In the genomic region with DNA sequence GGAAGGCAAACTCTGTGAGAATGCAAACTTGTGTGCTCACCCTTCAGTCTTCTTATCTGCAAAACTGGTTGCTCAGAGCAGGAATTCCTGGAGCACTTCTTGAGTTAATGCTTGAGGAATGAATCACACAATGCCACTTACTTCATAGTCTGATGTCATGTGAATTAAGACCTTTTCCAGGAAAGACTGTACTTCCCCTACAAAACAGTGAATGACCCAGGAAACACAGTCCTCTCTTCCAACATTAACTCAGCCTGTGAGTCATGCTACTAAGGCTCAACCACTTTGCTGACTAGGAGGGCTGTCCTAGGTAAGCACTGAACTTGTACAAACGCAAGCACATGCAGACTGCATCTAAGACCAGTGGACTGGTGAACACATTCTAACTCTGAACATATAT, we compare ENCODE assay signal across 24 mouse cellular contexts.
DNase-seq lines count a peak whose midpoint lies in the region; ATAC-seq lines count a peak whose summit lies in the region.
"Had no signal": no experiment of that assay in that cellular context is flagged by ENCODE, and none has a peak within 500 bp of the region (broad histone marks: within the 10 kb centered on the region; RNA-seq: fewer than 3 reads in every experiment).

No protein-coding gene starts in this region.

- H3K9ac ChIP-seq in intestine, embryonic 15.5 days, result no peak overlapping the region
- H3K9ac ChIP-seq: forebrain, postnatal 0 days; kidney, embryonic 15.5 days; limb, embryonic 12.5 days; liver, embryonic 13.5 days; lung, embryonic 15.5 days; midbrain, embryonic 13.5 days had no signal

- no peak overlapping the region for H3K4me2 ChIP-seq in intestine, embryonic 15.5 days (replicated peaks)
- H3K4me2 ChIP-seq: kidney, embryonic 15.5 days; limb, embryonic 12.5 days; liver, embryonic 13.5 days; lung, embryonic 15.5 days; midbrain, embryonic 13.5 days had no signal

- peak; percentile 88 for ATAC-seq in intestine, embryonic 15.5 days
- ATAC-seq: forebrain, postnatal 0 days; hindbrain, embryonic 16.5 days; midbrain, embryonic 13.5 days had no signal

- DNase-seq in 3134 (ENCODE audit: extremely low read depth, insufficient read length, low spot score) (peak; percentile 7), 3T3-L1 (ENCODE audit: low read depth, low spot score) (peak; percentile 45)
- DNase-seq in lung, postnatal 36 days, result peak; percentile 30
- DNase-seq in cerebellum, postnatal 10 days, result no peak
- DNase-seq in layer of hippocampus, adult 9-11 months, result no peak
- no peak for DNase-seq in thymus, postnatal 25 days
- DNase-seq: cerebellum, adult 11-12 months; cerebellum, postnatal 14 days; forebrain, postnatal 0 days; gastrocnemius, postnatal 25 days; kidney, adult 11 months; liver, embryonic 13.5 days; right cerebral cortex, postnatal 14 days; spleen, adult 18-20 months; thymus, adult 2 months had no signal

- WGBS in intestine, embryonic 15.5 days, result 73% methylated on average over 1 of the region's 1 CpGs

- H3K27me3 ChIP-seq in intestine, embryonic 15.5 days (replicated peaks), result no peaks in the 10 kb centered on the region
- H3K27me3 ChIP-seq: kidney, embryonic 15.5 days; limb, embryonic 12.5 days; liver, embryonic 13.5 days; lung, embryonic 15.5 days; megakaryocyte, embryonic 14.5 days; midbrain, embryonic 13.5 days had no signal

- no peaks in the 10 kb centered on the region for H3K36me3 ChIP-seq in intestine, embryonic 15.5 days
- H3K36me3 ChIP-seq: forebrain, embryonic 10.5 days; hindbrain, embryonic 10.5 days; kidney, embryonic 15.5 days; limb, embryonic 12.5 days; liver, embryonic 13.5 days; lung, embryonic 15.5 days; midbrain, embryonic 13.5 days had no signal

- no peaks in the 10 kb centered on the region for H3K4me1 ChIP-seq in intestine, embryonic 15.5 days (replicated peaks)
- H3K4me1 ChIP-seq: forebrain, embryonic 10.5 days; hindbrain, embryonic 10.5 days; limb, embryonic 12.5 days; liver, embryonic 13.5 days; lung, embryonic 15.5 days; megakaryocyte, embryonic 14.5 days; midbrain, embryonic 13.5 days had no signal

- no peak overlapping the region for H3K27ac ChIP-seq in intestine, embryonic 15.5 days
- H3K27ac ChIP-seq: forebrain, embryonic 10.5 days; hindbrain, embryonic 10.5 days; kidney, embryonic 15.5 days; limb, embryonic 12.5 days; liver, embryonic 13.5 days; lung, embryonic 15.5 days; midbrain, embryonic 13.5 days had no signal

- no peaks in the 10 kb centered on the region for H3K9me3 ChIP-seq in intestine, embryonic 15.5 days
- H3K9me3 ChIP-seq: forebrain, embryonic 10.5 days; hindbrain, embryonic 10.5 days; kidney, embryonic 15.5 days; limb, embryonic 12.5 days; liver, embryonic 13.5 days; lung, embryonic 15.5 days; megakaryocyte, embryonic 14.5 days; midbrain, embryonic 13.5 days had no signal

- no peak overlapping the region for H3K4me3 ChIP-seq in intestine, embryonic 15.5 days (replicated peaks)
- H3K4me3 ChIP-seq: forebrain, embryonic 10.5 days; hindbrain, embryonic 10.5 days; kidney, embryonic 15.5 days; limb, embryonic 12.5 days; liver, embryonic 13.5 days; lung, embryonic 15.5 days; megakaryocyte, embryonic 14.5 days; midbrain, embryonic 13.5 days had no signal

Comparison
In these comparisons a context has a peak if more than half of its experiments do, and no peak if none do; other contexts are left out.
1. DNase-seq: peak in 3134 (single experiment), 3T3-L1 (single experiment) and lung, postnatal 36 days (single experiment); none in cerebellum, postnatal 10 days (0 of 2), layer of hippocampus, adult 9-11 months (single experiment) and thymus, postnatal 25 days (single experiment).